Mouse (Mus musculus) G1E (cell line): ENCODE data around the gene Tcf15.

Source experiments
- GATA1 ChIP-seq: IDR thresholded peaks from 2 replicates; pipeline ENCODE4 v1.6.1; 2012; ENCODE audit warnings: borderline replicate concordance, low read length, inconsistent platforms, mixed read lengths
- TAL1 ChIP-seq: conservative IDR thresholded peaks from 2 replicates; pipeline ENCODE4 v1.6.1; 2012; ENCODE audit warnings: low read depth, low read length, inconsistent platforms, mixed read lengths

GRCm38 (mm10) chr2:152194586-152194985, 51.2 kb downstream of the Tcf15 start:
- TF ChIP-seq TAL1 (no peak), GATA1 (no peak)
